Mouse (Mus musculus) E14TG2a.4 (cell line): ENCODE data around the gene Nox1.

Experiments used
- CTCF ChIP-seq: conservative IDR thresholded peaks from 2 replicates; pipeline ENCODE4 v1.5.1; 2014; ENCODE audit warnings: low read length
- NANOG ChIP-seq: IDR thresholded peaks from 2 replicates; pipeline ENCODE4 v1.6.1; 2014; ENCODE audit warnings: borderline replicate concordance, low read length, mixed read lengths

DNA sequence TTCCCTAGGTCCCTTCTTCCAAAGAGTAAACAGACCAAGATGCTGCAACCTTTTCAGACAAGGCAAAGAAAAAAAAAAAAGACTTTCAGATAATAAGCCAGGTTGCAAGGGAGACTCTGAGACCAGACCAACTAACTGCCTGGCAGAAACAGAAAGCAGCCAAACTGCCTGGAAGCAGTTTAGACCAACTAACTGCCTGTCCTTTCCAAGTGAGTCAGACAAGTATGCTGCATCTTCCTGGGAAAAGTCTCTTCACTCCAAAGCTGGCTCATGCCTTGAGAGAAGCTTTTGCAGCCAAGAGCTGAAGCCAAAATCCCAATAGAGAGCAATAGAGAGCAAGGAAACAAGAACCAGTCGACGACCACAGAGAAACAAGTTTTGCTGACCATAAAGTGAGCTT is 164.9 kb downstream of the Nox1 start:
- TF ChIP-seq CTCF, result no peak
- no peak for TF ChIP-seq NANOG
